22 mouse cellular contexts compared by ENCODE assay signal in the genomic region with DNA sequence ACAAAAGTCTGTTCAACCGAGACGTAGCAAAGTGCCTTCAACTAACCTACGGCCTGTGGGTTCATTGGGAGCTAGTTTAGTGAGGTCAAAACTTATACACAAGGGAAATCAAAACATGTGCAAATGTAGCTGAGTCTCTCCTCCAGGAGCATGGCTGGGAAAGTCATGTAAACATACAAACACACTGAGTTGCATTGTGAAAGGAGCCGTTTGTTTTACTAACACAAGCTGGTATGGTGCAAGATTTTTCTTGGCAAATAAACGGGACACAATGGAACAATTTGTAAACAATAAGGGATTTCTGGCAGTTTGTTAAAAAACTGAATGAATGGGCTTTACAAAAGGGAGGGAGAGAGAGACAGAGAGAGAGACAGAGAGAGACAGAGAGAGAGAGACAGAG.
DNase-seq lines count a peak whose midpoint lies in the region; ATAC-seq and TF ChIP-seq lines count a peak whose summit lies in the region.
"Had no signal": no experiment of that assay in that cellular context is flagged by ENCODE, and none has a peak within 500 bp of the region (broad histone marks: within the 10 kb centered on the region; RNA-seq: fewer than 3 reads in every experiment).

No protein-coding gene starts in this region.

- H3K27me3 ChIP-seq in lung, embryonic 15.5 days = no peaks in the 10 kb centered on the region
- no peaks in the 10 kb centered on the region for H3K27me3 ChIP-seq in lung, postnatal 0 days (replicated peaks; ENCODE audit: insufficient read depth, low read length)
- no peaks in the 10 kb centered on the region for H3K27me3 ChIP-seq in kidney, embryonic 15.5 days
- H3K27me3 ChIP-seq in forebrain, embryonic 12.5 days = no peaks in the 10 kb centered on the region
- H3K27me3 ChIP-seq: embryonic facial prominence, embryonic 12.5 days; Patski had no signal

- 43% methylated on average over 5 of the region's 5 CpGs for WGBS in lung, embryonic 15.5 days
- 47% methylated on average over 5 of the region's 5 CpGs for WGBS in lung, postnatal 0 days
- 55% methylated on average over 5 of the region's 5 CpGs for WGBS in lung, adult 2 months
- 72% methylated on average over 5 of the region's 5 CpGs for WGBS in kidney, embryonic 15.5 days
- WGBS in forebrain, embryonic 12.5 days = 84% methylated on average over 5 of the region's 5 CpGs

- peak; percentile 68; the same call in 1 of the 2 replicates for ATAC-seq in lung, embryonic 15.5 days (ENCODE audit: borderline replicate concordance, extremely low read depth, low FRiP score, low TSS enrichment)
- peak; percentile 87 for ATAC-seq in lung, postnatal 0 days
- no peak for ATAC-seq in kidney, embryonic 15.5 days (replicated peaks; ENCODE audit: low FRiP score)
- ATAC-seq in forebrain, embryonic 12.5 days (ENCODE audit: low FRiP score) = no peak
- ATAC-seq: activated CD4-positive, CD25-positive, alpha-beta regulatory T cell, adult 4 months; forebrain, embryonic 14.5 days; forebrain, embryonic 16.5 days; Patski had no signal

- 0 out of 2 replicates have a peak overlapping the region, but pooled peaks have one; percentile 48 for H3K27ac ChIP-seq in lung, embryonic 15.5 days
- 0 out of 2 replicates have a peak overlapping the region, but pooled peaks have one; percentile 23 for H3K27ac ChIP-seq in lung, postnatal 0 days (ENCODE audit: low read length)
- H3K27ac ChIP-seq in kidney, embryonic 15.5 days = no peak overlapping the region
- no peak overlapping the region for H3K27ac ChIP-seq in forebrain, embryonic 12.5 days
- H3K27ac ChIP-seq: embryonic facial prominence, embryonic 10.5 days; embryonic facial prominence, embryonic 12.5 days had no signal

- TF ChIP-seq POLR2A in lung, adult 2 months (IDR thresholded peaks at IDR 0.05; ENCODE audit: borderline replicate concordance, extremely low read depth, low read depth, low read length) = no peak

- DNase-seq in lung, adult 18-20 months = no peak
- peak; percentile 84 for DNase-seq in lung, postnatal 0 days (ENCODE audit: low spot score)
- no peak for DNase-seq in lung, adult 2 months
- peak; percentile 63 for DNase-seq in NIH3T3 (ENCODE audit: low read depth)
- DNase-seq in adipocyte (ENCODE audit: low spot score) = peak; percentile 87
- DNase-seq: adrenal gland, adult 2 months; adrenal gland, postnatal 10 days; adrenal gland, postnatal 25 days; cerebellum, adult 11 months; cerebellum, adult 2 months; cerebellum, adult 9-10 months; cerebellum, postnatal 10 days; cerebellum, postnatal 25 days had no signal

- no peak overlapping the region for H3K4me3 ChIP-seq in lung, embryonic 15.5 days
- no peak overlapping the region for H3K4me3 ChIP-seq in lung, postnatal 0 days (ENCODE audit: low read depth, low read length)
- no peak overlapping the region for H3K4me3 ChIP-seq in lung, adult 2 months (replicated peaks; ENCODE audit: extremely low read depth, low read depth, low read length)
- no peak overlapping the region for H3K4me3 ChIP-seq in kidney, embryonic 15.5 days (replicated peaks)
- H3K4me3 ChIP-seq in forebrain, embryonic 12.5 days (replicated peaks) = no peak overlapping the region
- H3K4me3 ChIP-seq: embryonic facial prominence, embryonic 10.5 days; embryonic facial prominence, embryonic 12.5 days had no signal

- H3K4me1 ChIP-seq in lung, embryonic 15.5 days = no peaks in the 10 kb centered on the region
- H3K4me1 ChIP-seq in lung, postnatal 0 days (ENCODE audit: insufficient read depth, low read depth, low read length) = no peaks in the 10 kb centered on the region
- H3K4me1 ChIP-seq in lung, adult 2 months (ENCODE audit: control insufficient read depth, insufficient read depth, low read length) = no peaks in the 10 kb centered on the region
- no peaks in the 10 kb centered on the region for H3K4me1 ChIP-seq in kidney, embryonic 15.5 days
- no peaks in the 10 kb centered on the region for H3K4me1 ChIP-seq in forebrain, embryonic 12.5 days
- H3K4me1 ChIP-seq: embryonic facial prominence, embryonic 10.5 days; embryonic facial prominence, embryonic 12.5 days had no signal

- no peaks in the 10 kb centered on the region for H3K36me3 ChIP-seq in lung, embryonic 15.5 days
- H3K36me3 ChIP-seq in lung, postnatal 0 days (ENCODE audit: insufficient read depth, low read length) = no peaks in the 10 kb centered on the region
- H3K36me3 ChIP-seq in kidney, embryonic 15.5 days = no peaks in the 10 kb centered on the region
- no peaks in the 10 kb centered on the region for H3K36me3 ChIP-seq in forebrain, embryonic 12.5 days (replicated peaks)
- H3K36me3 ChIP-seq: embryonic facial prominence, embryonic 10.5 days; embryonic facial prominence, embryonic 12.5 days had no signal

- TF ChIP-seq CTCF in lung, postnatal 0 days (IDR thresholded peaks at IDR 0.05) = no peak
- TF ChIP-seq CTCF in lung, adult 2 months (IDR thresholded peaks at IDR 0.05; ENCODE audit: insufficient read depth, low read length) = no peak

- H3K4me2 ChIP-seq in lung, embryonic 15.5 days = no peak overlapping the region
- H3K4me2 ChIP-seq in lung, postnatal 0 days (replicated peaks; ENCODE audit: low read depth, low read length) = no peak overlapping the region
- no peak overlapping the region for H3K4me2 ChIP-seq in kidney, embryonic 15.5 days
- no peak overlapping the region for H3K4me2 ChIP-seq in forebrain, embryonic 12.5 days
- H3K4me2 ChIP-seq: embryonic facial prominence, embryonic 12.5 days had no signal

- TF ChIP-seq EP300 in lung, postnatal 0 days (IDR thresholded peaks at IDR 0.05) = peak; percentile 59; the same call in 1 of the 2 replicates

- no peaks in the 10 kb centered on the region for H3K9me3 ChIP-seq in lung, embryonic 15.5 days
- H3K9me3 ChIP-seq in lung, postnatal 0 days (ENCODE audit: low read length) = no peaks in the 10 kb centered on the region
- no peaks in the 10 kb centered on the region for H3K9me3 ChIP-seq in kidney, embryonic 15.5 days (replicated peaks)
- no peaks in the 10 kb centered on the region for H3K9me3 ChIP-seq in forebrain, embryonic 12.5 days
- H3K9me3 ChIP-seq: embryonic facial prominence, embryonic 10.5 days; embryonic facial prominence, embryonic 12.5 days had no signal

- no peak overlapping the region for H3K9ac ChIP-seq in lung, embryonic 15.5 days
- no peak overlapping the region for H3K9ac ChIP-seq in lung, postnatal 0 days (replicated peaks; ENCODE audit: low read depth)
- H3K9ac ChIP-seq in kidney, embryonic 15.5 days = no peak overlapping the region
- no peak overlapping the region for H3K9ac ChIP-seq in forebrain, embryonic 12.5 days
- H3K9ac ChIP-seq: embryonic facial prominence, embryonic 12.5 days had no signal

Comparison
In these comparisons a context has a peak if more than half of its experiments do, and no peak if none do; other contexts are left out.
1. DNase-seq: peak in lung, postnatal 0 days (single experiment), NIH3T3 (single experiment) and adipocyte (single experiment); none in lung, adult 18-20 months (0 of 2) and lung, adult 2 months (single experiment).
2. ATAC-seq: peak in lung, embryonic 15.5 days (single experiment) and lung, postnatal 0 days (single experiment); none in kidney, embryonic 15.5 days (single experiment) and forebrain, embryonic 12.5 days (single experiment).
3. H3K27ac ChIP-seq: peak in lung, embryonic 15.5 days (single experiment) and lung, postnatal 0 days (single experiment); none in kidney, embryonic 15.5 days (single experiment) and forebrain, embryonic 12.5 days (single experiment).